Mouse (Mus musculus) midbrain, embryonic 16.5 days (tissue): ENCODE data around the gene Ino80e. TPM values are rescaled to one million over a fixed set of nuclear protein-coding genes. Genes with fewer than 3 reads are reported as not detected.
"Not testable (repeated sequence)": the region's sequence is repeated elsewhere in the genome, so short reads cannot be mapped to it uniquely, and the experiment has no call there.

Experiments used
- ATAC-seq: fragments of 200-750 bp; cut with Nextera tagmentation; 2 replicates; pipeline ENCODE4 v1.8.0; 2017; ENCODE audit warnings: moderate TSS enrichment
- H3K27ac ChIP-seq: fragments of 300-500 bp; sonication (generic); 2 replicates; pipeline ENCODE4 v1.5.1; 2014; ENCODE audit warnings: mild to moderate bottlenecking, low read length, mixed read lengths
- H3K27me3 ChIP-seq: fragments of 300-500 bp; sonication (generic); 2 replicates; pipeline ENCODE4 v1.6.1; 2014; ENCODE audit warnings: low read depth, low read length, mixed read lengths; ENCODE audit not compliant: control insufficient read depth, insufficient read depth
- H3K36me3 ChIP-seq: fragments of 300-500 bp; sonication (generic); 2 replicates; pipeline ENCODE4 v1.6.1; 2014; ENCODE audit warnings: mild to moderate bottlenecking, low read length, moderate library complexity, mixed read lengths; ENCODE audit not compliant: control insufficient read depth, insufficient read depth
- H3K4me1 ChIP-seq: fragments of 300-500 bp; sonication (generic); 2 replicates; pipeline ENCODE4 v1.6.1; 2014; ENCODE audit warnings: mild to moderate bottlenecking, low read length, mixed read lengths; ENCODE audit not compliant: control insufficient read depth, insufficient read depth
- H3K4me2 ChIP-seq: fragments of 300-500 bp; sonication (generic); 2 replicates; pipeline ENCODE4 v1.6.1; 2014; ENCODE audit warnings: mild to moderate bottlenecking, low read length, mixed read lengths
- H3K4me3 ChIP-seq: fragments of 300-500 bp; sonication (generic); 2 replicates; pipeline ENCODE4 v1.5.1; 2014; ENCODE audit warnings: low read depth, mild to moderate bottlenecking, low read length, moderate library complexity, mixed read lengths
- H3K9ac ChIP-seq: fragments of 300-500 bp; sonication (generic); 2 replicates; pipeline ENCODE4 v1.6.1; 2014; ENCODE audit warnings: low read depth, low read length, mixed read lengths
- H3K9me3 ChIP-seq: fragments of 300-500 bp; sonication (generic); replicated peaks from 2 replicates; pipeline ENCODE4 v1.6.1; 2014; ENCODE audit warnings: mild to moderate bottlenecking, low read length, mixed read lengths; ENCODE audit not compliant: control insufficient read depth, poor library complexity, severe bottlenecking
- WGBS: fragments of 180-500 bp; shearing (Covaris S2); extraction: QIAGEN DNeasy Blood & Tissue Kit; methylation state at CpG from one replicate; pipeline ENCODE4 v1.1.7; 2014; 5-methylcytosine and 5-hydroxymethylcytosine counted together
- polyA plus RNA-seq: library from polyadenylated mRNA; unstranded; fragments of >200 nt; fragmentation: Nextera tagmentation; extraction: Ambion mirVana; gene quantifications from 2 replicates; pipeline ENCODE4 v1.2.1, GENCODE M21; 2015

Gene Ino80e
- 94.6 and 98.3 TPM in 2 replicates for polyA plus RNA-seq

- Histone ChIP-seq H3K9me3 (no peaks in the 10 kb centered on the region), H3K9ac (peak within 1 kb of the TSS; percentile 64), H3K4me3 (peak within 1 kb of the TSS; percentile 67), H3K27ac (peak within 1 kb of the TSS; percentile 80), H3K36me3 (peaks cover 25% of the 10 kb centered on the region), H3K27me3 (no peaks in the 10 kb centered on the region), H3K4me2 (peak within 1 kb of the TSS; percentile 93), H3K4me1 (peaks cover 21% of the 10 kb centered on the region)
- under 1% methylated on average over 41 of the region's 41 CpGs for WGBS
- ATAC-seq, result peak; percentile 75
These were observed at the start of gene Ino80e for GRCm38 (mm10) chr7:126862147-126862784. Gene Ino80e (minus strand): TSS chr7:126862377.

- no peaks in the 10 kb centered on the region for H3K9me3 ChIP-seq
- no peaks in the 10 kb centered on the region for H3K27me3 ChIP-seq
- 82% methylated on average over 3 of the region's 3 CpGs for WGBS
- no peak overlapping the region for H3K4me3 ChIP-seq
- no peaks in the 10 kb centered on the region for H3K36me3 ChIP-seq
- no peak overlapping the region for H3K27ac ChIP-seq
- H3K9ac ChIP-seq, result no peak overlapping the region
- no peak for ATAC-seq
- no peak overlapping the region for H3K4me2 ChIP-seq
- no peaks in the 10 kb centered on the region for H3K4me1 ChIP-seq
These were observed 43.4 kb upstream of the Ino80e start for GRCm38 (mm10) chr7:126905590-126905989.

GRCm38 (mm10) chr7:126899781-126900180, 37.6 kb upstream of the Ino80e start:
- not testable (repeated sequence) for H3K4me2 ChIP-seq, H3K9me3 ChIP-seq, ATAC-seq, H3K4me3 ChIP-seq, H3K27me3 ChIP-seq, H3K36me3 ChIP-seq, H3K9ac ChIP-seq, H3K27ac ChIP-seq
- WGBS, result 95% methylated on average over 7 of the region's 9 CpGs
- peaks cover 16% of the 10 kb centered on the region for H3K4me1 ChIP-seq

GRCm38 (mm10) chr7:126898102-126898990, 36.2 kb upstream of the Ino80e start:
- peak overlapping the region; percentile 89 for H3K9ac ChIP-seq
- H3K4me2 ChIP-seq, result peak overlapping the region; percentile 79
- H3K27ac ChIP-seq, result peak overlapping the region; percentile 92
- no peaks in the 10 kb centered on the region for H3K9me3 ChIP-seq
- H3K36me3 ChIP-seq, result no peaks in the 10 kb centered on the region
- peaks cover 16% of the 10 kb centered on the region for H3K4me1 ChIP-seq
- peak overlapping the region; percentile 65 for H3K4me3 ChIP-seq
- peak; percentile 95 for ATAC-seq
- WGBS, result 12% methylated on average over 36 of the region's 37 CpGs
- H3K27me3 ChIP-seq, result no peaks in the 10 kb centered on the region

GRCm38 (mm10) chr7:126897390-126898101, 35.4 kb upstream of the Ino80e start:
- Histone ChIP-seq H3K9ac (peak overlapping the region; percentile 89), H3K36me3 (no peaks in the 10 kb centered on the region), H3K9me3 (no peaks in the 10 kb centered on the region), H3K4me1 (peaks cover 16% of the 10 kb centered on the region), H3K27me3 (no peaks in the 10 kb centered on the region), H3K27ac (peak overlapping the region; percentile 92), H3K4me3 (peak overlapping the region; percentile 65), H3K4me2 (peak overlapping the region; percentile 79)
- 22% methylated on average over 16 of the region's 16 CpGs for WGBS
- peak; percentile 56; the same call in 1 of the 2 replicates for ATAC-seq

- 0 out of 2 replicates have a peak, but pooled peaks have one; percentile 34 for ATAC-seq
- Histone ChIP-seq H3K4me3 (no peak overlapping the region), H3K4me1 (peaks cover 16% of the 10 kb centered on the region), H3K27ac (no peak overlapping the region; the same call in 1 of the 2 replicates), H3K27me3 (no peaks in the 10 kb centered on the region), H3K9me3 (no peaks in the 10 kb centered on the region), H3K4me2 (peak overlapping the region; percentile 79), H3K36me3 (no peaks in the 10 kb centered on the region), H3K9ac (no peak overlapping the region; the same call in 1 of the 2 replicates)
- 92% methylated on average over 5 of the region's 5 CpGs for WGBS
These were observed 34.7 kb upstream of the Ino80e start for GRCm38 (mm10) chr7:126896912-126897311.

- no peak for ATAC-seq
- Histone ChIP-seq H3K4me3 (no peak overlapping the region), H3K27ac (no peak overlapping the region), H3K9me3 (no peaks in the 10 kb centered on the region), H3K4me2 (no peak overlapping the region), H3K4me1 (no peaks in the 10 kb centered on the region), H3K9ac (no peak overlapping the region), H3K36me3 (no peaks in the 10 kb centered on the region), H3K27me3 (no peaks in the 10 kb centered on the region)
- WGBS, result 49% methylated on average over 7 of the region's 7 CpGs
These were observed 26.7 kb upstream of the Ino80e start for GRCm38 (mm10) chr7:126888852-126889251.

- Histone ChIP-seq H3K36me3 (no peaks in the 10 kb centered on the region), H3K4me2 (no peak overlapping the region), H3K27me3 (no peaks in the 10 kb centered on the region), H3K4me1 (peaks cover 13% of the 10 kb centered on the region), H3K9ac (no peak overlapping the region), H3K4me3 (no peak overlapping the region), H3K9me3 (no peaks in the 10 kb centered on the region), H3K27ac (no peak overlapping the region)
- no peak for ATAC-seq
- 92% methylated on average over 5 of the region's 5 CpGs for WGBS
These were observed 25.1 kb upstream of the Ino80e start for GRCm38 (mm10) chr7:126887281-126887680.
